Mouse (Mus musculus): ENCODE data around the gene Abcc1. TPM values are rescaled to one million over a fixed set of nuclear protein-coding genes. Genes with fewer than 3 reads are reported as not detected.

Gene Abcc1
- total RNA-seq (2014; rRNA removed) (1.3 and 2.3 TPM in 2 replicates), polyA plus RNA-seq (2012; rRNA removed) (1.1 and 1.6 TPM in 2 replicates)

GRCm38 (mm10) chr16:14361362-14362098, at the start of gene Abcc1:
Abcc1 (plus strand) TSS chr16:14361558.
- no peaks in the 10 kb centered on the region for H3K36me3 ChIP-seq (ENCODE audit: control insufficient read depth, insufficient read depth, low read length)
- no peak for DNase-seq (ENCODE audit: extremely low read depth, low read depth, low spot score)
- 2% methylated on average over 55 of the region's 64 CpGs for WGBS
- H3K9ac ChIP-seq (ENCODE audit: low read depth, low read length), result peak within 1 kb of the TSS; percentile 84
- H3K27me3 ChIP-seq (ENCODE audit: control insufficient read depth, insufficient read depth, low read length), result peaks cover 5% of the 10 kb centered on the region; the same call in 1 of the 2 replicates
- no peaks in the 10 kb centered on the region for H3K79me2 ChIP-seq (ENCODE audit: control insufficient read depth, insufficient read depth, low read length)
- H3K4me1 ChIP-seq (ENCODE audit: control insufficient read depth, insufficient read depth, low read length), result no peaks in the 10 kb centered on the region
- no peak within 1 kb of the TSS for H3K27ac ChIP-seq (replicated peaks; ENCODE audit: insufficient read depth, low read depth, low read length)
- TF ChIP-seq POLR2A (IDR thresholded peaks at IDR 0.05; ENCODE audit: extremely low read depth, insufficient read depth, low read length), result no peak
- TF ChIP-seq CTCF (IDR thresholded peaks at IDR 0.05; ENCODE audit: low read depth, low read length), result no peak
- H3K4me3 ChIP-seq (ENCODE audit: insufficient read depth, low read depth, low read length), result peak within 1 kb of the TSS; percentile 93

GRCm38 (mm10) chr16:14312914-14313313, 48.4 kb upstream of the Abcc1 start:
- TF ChIP-seq POLR2A (IDR thresholded peaks at IDR 0.05; ENCODE audit: extremely low read depth, insufficient read depth, low read length), result no peak
- TF ChIP-seq CTCF (IDR thresholded peaks at IDR 0.05; ENCODE audit: low read depth, low read length), result no peak
- no peaks in the 10 kb centered on the region for H3K4me1 ChIP-seq (ENCODE audit: control insufficient read depth, insufficient read depth, low read length)
- no peak overlapping the region for H3K9ac ChIP-seq (ENCODE audit: low read depth, low read length)
- no peak overlapping the region for H3K27ac ChIP-seq (replicated peaks; ENCODE audit: insufficient read depth, low read depth, low read length)
- peaks cover 7% of the 10 kb centered on the region; the same call in 1 of the 2 replicates for H3K79me2 ChIP-seq (ENCODE audit: control insufficient read depth, insufficient read depth, low read length)
- no peak overlapping the region for H3K4me3 ChIP-seq (ENCODE audit: insufficient read depth, low read depth, low read length)
- H3K36me3 ChIP-seq (ENCODE audit: control insufficient read depth, insufficient read depth, low read length), result peaks cover 6% of the 10 kb centered on the region; the same call in 1 of the 2 replicates
- H3K27me3 ChIP-seq (ENCODE audit: control insufficient read depth, insufficient read depth, low read length), result no peaks in the 10 kb centered on the region
- WGBS, result 95% methylated on average over 7 of the region's 7 CpGs
- DNase-seq (ENCODE audit: extremely low read depth, low read depth, low spot score), result no peak

GRCm38 (mm10) chr16:14316884-14317876, 44.2 kb upstream of the Abcc1 start, which contains the start of gene Fopnl:
Fopnl (minus strand) TSS chr16:14317405.
- H3K36me3 ChIP-seq (ENCODE audit: control insufficient read depth, insufficient read depth, low read length), result peaks cover 2% of the 10 kb centered on the region; the same call in 1 of the 2 replicates
- H3K9ac ChIP-seq (ENCODE audit: low read depth, low read length), result peak within 1 kb of the TSS; percentile 63
- no peaks in the 10 kb centered on the region for H3K27me3 ChIP-seq (ENCODE audit: control insufficient read depth, insufficient read depth, low read length)
- WGBS, result 4% methylated on average over 51 of the region's 51 CpGs
- TF ChIP-seq POLR2A (IDR thresholded peaks at IDR 0.05; ENCODE audit: extremely low read depth, insufficient read depth, low read length) (0 out of 2 replicates have a peak, but pooled peaks have one; percentile 21), CTCF (IDR thresholded peaks at IDR 0.05; ENCODE audit: low read depth, low read length) (no peak)
- peak; percentile 92 for DNase-seq (ENCODE audit: extremely low read depth, low read depth, low spot score)
- H3K4me1 ChIP-seq (ENCODE audit: control insufficient read depth, insufficient read depth, low read length), result no peaks in the 10 kb centered on the region
- 0 out of 2 replicates have a peak, but pooled peaks cover 7% of the 10 kb centered on the region for H3K79me2 ChIP-seq (ENCODE audit: control insufficient read depth, insufficient read depth, low read length)
- peak within 1 kb of the TSS; percentile 69 for H3K4me3 ChIP-seq (ENCODE audit: insufficient read depth, low read depth, low read length)
- peak within 1 kb of the TSS; percentile 55 for H3K27ac ChIP-seq (replicated peaks; ENCODE audit: insufficient read depth, low read depth, low read length)

- Histone ChIP-seq H3K9ac (ENCODE audit: low read depth, low read length) (no peak overlapping the region), H3K79me2 (ENCODE audit: control insufficient read depth, insufficient read depth, low read length) (0 out of 2 replicates have a peak, but pooled peaks cover 4% of the 10 kb centered on the region), H3K36me3 (ENCODE audit: control insufficient read depth, insufficient read depth, low read length) (no peaks in the 10 kb centered on the region), H3K27ac (replicated peaks; ENCODE audit: insufficient read depth, low read depth, low read length) (no peak overlapping the region), H3K4me1 (ENCODE audit: control insufficient read depth, insufficient read depth, low read length) (no peaks in the 10 kb centered on the region), H3K4me3 (ENCODE audit: insufficient read depth, low read depth, low read length) (no peak overlapping the region), H3K27me3 (ENCODE audit: control insufficient read depth, insufficient read depth, low read length) (no peaks in the 10 kb centered on the region)
- DNase-seq (ENCODE audit: extremely low read depth, low read depth, low spot score), result no peak
- no peak for TF ChIP-seq POLR2A (IDR thresholded peaks at IDR 0.05; ENCODE audit: extremely low read depth, insufficient read depth, low read length)
- no peak for TF ChIP-seq CTCF (IDR thresholded peaks at IDR 0.05; ENCODE audit: low read depth, low read length)
- WGBS, result 94% methylated on average over 3 of the region's 3 CpGs
These were observed 41.7 kb upstream of the Abcc1 start for GRCm38 (mm10) chr16:14319681-14320080.

GRCm38 (mm10) chr16:14320494-14320893, 40.9 kb upstream of the Abcc1 start:
- 68% methylated on average over 1 of the region's 1 CpGs for WGBS
- TF ChIP-seq POLR2A (IDR thresholded peaks at IDR 0.05; ENCODE audit: extremely low read depth, insufficient read depth, low read length) (no peak), CTCF (IDR thresholded peaks at IDR 0.05; ENCODE audit: low read depth, low read length) (no peak)
- Histone ChIP-seq H3K27ac (replicated peaks; ENCODE audit: insufficient read depth, low read depth, low read length) (no peak overlapping the region), H3K9ac (ENCODE audit: low read depth, low read length) (no peak overlapping the region), H3K36me3 (ENCODE audit: control insufficient read depth, insufficient read depth, low read length) (no peaks in the 10 kb centered on the region), H3K27me3 (ENCODE audit: control insufficient read depth, insufficient read depth, low read length) (no peaks in the 10 kb centered on the region), H3K79me2 (ENCODE audit: control insufficient read depth, insufficient read depth, low read length) (0 out of 2 replicates have a peak, but pooled peaks cover 4% of the 10 kb centered on the region), H3K4me1 (ENCODE audit: control insufficient read depth, insufficient read depth, low read length) (no peaks in the 10 kb centered on the region), H3K4me3 (ENCODE audit: insufficient read depth, low read depth, low read length) (no peak overlapping the region)
- DNase-seq (ENCODE audit: extremely low read depth, low read depth, low spot score), result no peak

All from liver, adult 2 months (tissue).